Mouse (Mus musculus) megakaryocyte, embryonic 14.5 days (primary cell): ENCODE results near the gene Ly6g5b. TPM values are rescaled to one million over a fixed set of nuclear protein-coding genes. Genes with fewer than 3 reads are reported as not detected.

Experiments
- H3K27me3 ChIP-seq: replicated peaks from 2 replicates; pipeline ENCODE3; 2012; ENCODE audit warnings: inconsistent platforms
- H3K36me3 ChIP-seq: replicated peaks from 2 replicates; pipeline ENCODE3; 2012; ENCODE audit warnings: low read length, inconsistent platforms, mixed read lengths
- H3K4me1 ChIP-seq: 2 replicates; pipeline ENCODE4 v1.6.1; 2012; ENCODE audit warnings: inconsistent platforms
- H3K4me3 ChIP-seq: replicated peaks from 2 replicates; pipeline ENCODE3; 2012; ENCODE audit warnings: moderate library complexity, mild to moderate bottlenecking, inconsistent platforms
- H3K9me3 ChIP-seq: 2 replicates; pipeline ENCODE4 v1.6.1; 2012; ENCODE audit warnings: inconsistent platforms
- FLI1 ChIP-seq: IDR thresholded peaks from 2 replicates; pipeline ENCODE4 v1.6.1; 2012; ENCODE audit warnings: low read length, inconsistent platforms, mixed read lengths
- GATA1 ChIP-seq: IDR thresholded peaks from 3 replicates; pipeline ENCODE4 v1.6.1; 2012; ENCODE audit warnings: mixed read lengths, low read length, inconsistent platforms, borderline replicate concordance
- polyA plus RNA-seq: library from polyadenylated mRNA; stranded (reverse); fragments of >175 nt; gene quantifications from 2 replicates; pipeline ENCODE4 v1.2.3, GENCODE M21; 2012; ENCODE audit warnings: low replicate concordance; ENCODE audit not compliant: insufficient read depth

The Ly6g5b gene
- polyA plus RNA-seq: 0.23 TPM in 1 of 2 replicates, not detected in the other

DNA sequence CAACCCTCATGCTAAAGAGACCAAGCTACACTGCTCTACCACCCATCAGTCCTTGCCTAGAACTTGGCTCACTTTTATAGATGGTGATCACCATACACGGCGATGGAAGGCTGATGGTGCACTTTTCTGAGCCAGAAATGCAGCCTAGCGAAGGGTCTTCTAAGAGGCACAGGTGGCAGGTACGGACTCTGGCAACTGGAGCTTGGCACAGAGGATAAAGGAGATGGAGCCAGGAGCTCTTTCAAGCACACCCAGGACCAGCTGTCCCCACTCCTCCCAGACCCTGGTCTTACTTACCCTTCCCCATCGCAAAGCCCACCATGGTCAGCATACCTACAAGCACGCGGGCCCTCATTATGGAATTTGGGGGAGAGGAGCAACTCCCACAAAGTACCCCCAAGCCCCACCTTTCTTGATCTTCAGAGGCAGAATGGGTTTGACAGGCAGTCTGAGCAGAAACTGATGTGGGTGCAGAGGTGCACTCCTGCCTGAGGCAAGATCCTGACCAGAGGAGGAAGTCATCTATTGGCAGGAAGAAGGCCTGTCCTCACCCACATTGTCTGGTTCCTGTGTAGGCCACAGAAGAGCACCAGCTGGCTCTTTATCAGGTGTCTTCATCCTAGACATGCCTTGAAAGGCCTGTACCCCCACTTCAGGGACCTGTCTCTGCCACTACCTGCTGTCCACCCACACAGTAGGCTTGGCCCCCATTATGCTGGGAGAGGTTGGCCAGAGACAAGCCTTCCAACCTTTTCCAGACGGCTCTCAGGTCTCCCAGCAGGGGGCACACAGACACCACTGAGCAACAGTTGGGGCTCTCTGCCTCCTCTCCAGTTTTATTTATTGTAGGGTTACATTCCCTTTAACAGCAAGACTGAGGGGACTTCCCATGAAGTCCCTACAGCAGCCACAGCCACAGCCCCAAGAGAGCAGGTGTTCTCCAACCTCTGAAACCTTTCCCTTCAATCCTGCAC lies at the start of gene Ly6g5b:
TSS of gene Ly6g5b (minus strand) at position 383 of the 974 bp plus-strand sequence.
- TF ChIP-seq FLI1 (no peak), GATA1 (no peak)
- Histone ChIP-seq H3K4me1 (peaks cover 72% of the 10 kb centered on the region), H3K36me3 (peaks cover 59% of the 10 kb centered on the region), H3K9me3 (no peaks in the 10 kb centered on the region), H3K4me3 (peak within 1 kb of the TSS; percentile 11), H3K27me3 (peaks cover 26% of the 10 kb centered on the region)

DNA sequence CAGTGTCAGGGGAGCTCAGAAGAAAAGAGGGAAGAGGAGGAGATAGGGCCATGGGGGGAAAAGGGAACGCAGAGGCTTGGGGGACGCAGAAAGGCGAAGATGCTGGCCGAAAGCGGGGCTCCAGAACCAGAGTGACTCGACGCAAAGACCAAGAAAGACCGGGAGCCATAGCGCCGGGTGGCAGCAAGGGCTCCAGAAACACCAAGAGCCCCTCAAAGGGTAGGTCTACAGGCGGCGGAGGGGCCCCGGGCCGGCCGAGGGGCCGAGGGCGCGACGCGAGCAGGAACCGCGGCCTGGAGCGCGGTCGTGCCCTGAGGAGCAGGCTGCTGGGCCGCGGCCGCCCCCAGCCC lies 49.0 kb upstream of the Ly6g5b start:
- Histone ChIP-seq H3K9me3 (no peaks in the 10 kb centered on the region), H3K4me3 (peak overlapping the region; percentile 96), H3K36me3 (peaks cover 48% of the 10 kb centered on the region), H3K4me1 (peaks cover 60% of the 10 kb centered on the region), H3K27me3 (no peaks in the 10 kb centered on the region)
- no peak for TF ChIP-seq FLI1
- no peak for TF ChIP-seq GATA1

- Histone ChIP-seq H3K36me3 (peaks cover 55% of the 10 kb centered on the region), H3K4me3 (peak overlapping the region; percentile 96), H3K4me1 (peaks cover 55% of the 10 kb centered on the region), H3K27me3 (no peaks in the 10 kb centered on the region), H3K9me3 (no peaks in the 10 kb centered on the region)
- no peak for TF ChIP-seq GATA1
- no peak for TF ChIP-seq FLI1
These were observed 48.3 kb upstream of the Ly6g5b start for GRCm38 (mm10) chr17:35163326-35164081.

DNA sequence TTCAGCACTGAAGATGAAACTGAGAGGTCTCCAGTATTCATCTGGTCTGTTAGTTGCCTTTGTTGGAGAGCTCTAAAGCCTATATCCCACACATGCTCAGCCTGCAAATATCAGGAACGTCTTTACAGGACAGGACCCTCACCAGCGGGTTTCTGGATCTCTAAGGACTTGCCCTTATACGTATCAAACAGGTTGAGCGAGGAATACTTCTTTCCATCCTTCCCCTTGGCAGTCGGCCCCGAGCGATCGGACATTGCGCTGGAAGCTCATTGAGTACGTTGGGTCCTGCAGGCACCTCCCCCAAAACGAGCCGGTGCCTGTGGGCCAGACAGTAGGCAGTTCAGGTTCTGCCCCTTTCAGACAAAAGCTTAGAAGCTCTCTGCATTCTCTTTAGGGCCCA lies 47.5 kb upstream of the Ly6g5b start:
- Histone ChIP-seq H3K4me1 (peaks cover 47% of the 10 kb centered on the region), H3K9me3 (no peaks in the 10 kb centered on the region), H3K4me3 (peak overlapping the region; percentile 96), H3K27me3 (no peaks in the 10 kb centered on the region), H3K36me3 (peaks cover 60% of the 10 kb centered on the region)
- TF ChIP-seq GATA1 (no peak), FLI1 (no peak)

GRCm38 (mm10) chr17:35162121-35162520 lies 46.9 kb upstream of the Ly6g5b start:
- H3K36me3 ChIP-seq: peaks cover 65% of the 10 kb centered on the region
- peak overlapping the region; percentile 71 for H3K4me3 ChIP-seq
- peaks cover 45% of the 10 kb centered on the region for H3K4me1 ChIP-seq
- no peak for TF ChIP-seq FLI1
- TF ChIP-seq GATA1: no peak
- no peaks in the 10 kb centered on the region for H3K9me3 ChIP-seq
- no peaks in the 10 kb centered on the region for H3K27me3 ChIP-seq

DNA sequence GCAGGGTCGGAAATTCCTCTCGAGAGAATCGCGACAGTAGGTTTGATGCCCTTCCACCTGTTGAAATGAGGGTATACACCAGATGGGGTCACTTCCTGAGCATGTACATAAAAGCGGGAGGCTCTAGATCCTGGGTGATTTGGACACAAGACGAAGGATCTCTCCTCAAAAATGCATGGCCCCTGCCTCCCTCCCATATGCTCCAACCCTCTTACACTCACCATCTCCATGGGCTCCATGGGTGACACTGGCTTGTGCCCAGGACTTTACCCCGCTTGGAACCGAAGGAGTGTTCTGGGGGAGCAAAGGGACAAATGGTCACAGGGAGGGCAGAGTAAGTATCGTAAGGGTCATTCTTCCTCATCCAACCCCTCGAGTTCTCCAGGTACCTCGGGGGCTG lies 46.2 kb upstream of the Ly6g5b start:
- Histone ChIP-seq H3K4me1 (peaks cover 40% of the 10 kb centered on the region), H3K9me3 (no peaks in the 10 kb centered on the region), H3K27me3 (no peaks in the 10 kb centered on the region), H3K36me3 (peaks cover 72% of the 10 kb centered on the region), H3K4me3 (peak overlapping the region; percentile 26)
- TF ChIP-seq FLI1 (no peak), GATA1 (no peak)

GRCm38 (mm10) chr17:35159638-35160037 lies 44.4 kb upstream of the Ly6g5b start:
- no peak for TF ChIP-seq FLI1
- Histone ChIP-seq H3K9me3 (no peaks in the 10 kb centered on the region), H3K4me1 (peaks cover 44% of the 10 kb centered on the region), H3K4me3 (no peak overlapping the region), H3K27me3 (no peaks in the 10 kb centered on the region), H3K36me3 (peaks cover 90% of the 10 kb centered on the region)

GRCm38 (mm10) chr17:35158850-35159593 lies 43.8 kb upstream of the Ly6g5b start:
- Histone ChIP-seq H3K36me3 (peaks cover 96% of the 10 kb centered on the region), H3K27me3 (no peaks in the 10 kb centered on the region), H3K4me3 (no peak overlapping the region), H3K4me1 (peaks cover 44% of the 10 kb centered on the region), H3K9me3 (no peaks in the 10 kb centered on the region)
- no peak for TF ChIP-seq GATA1
- no peak for TF ChIP-seq FLI1

- no peak for TF ChIP-seq FLI1
- TF ChIP-seq GATA1: no peak
- Histone ChIP-seq H3K4me3 (no peak overlapping the region), H3K27me3 (no peaks in the 10 kb centered on the region), H3K36me3 (peaks cover 100% of the 10 kb centered on the region), H3K4me1 (peaks cover 35% of the 10 kb centered on the region), H3K9me3 (no peaks in the 10 kb centered on the region)
These were observed 42.5 kb upstream of the Ly6g5b start for GRCm38 (mm10) chr17:35157661-35158175.
